Mouse (Mus musculus) testis, adult 2 months (tissue): ENCODE results near the gene Pde4d.

Experiments
- CTCF ChIP-seq: fragments of 200-500 bp; IDR thresholded peaks from 2 replicates; pipeline ENCODE4 v1.5.1; 2012; ENCODE audit warnings: low read depth, mild to moderate bottlenecking, inconsistent platforms, low read length, moderate library complexity; ENCODE audit not compliant: control insufficient read depth, insufficient read depth, insufficient replicate concordance
- POLR2A ChIP-seq: fragments of 200-500 bp; IDR thresholded peaks from 2 replicates; pipeline ENCODE4 v1.6.1; 2012; ENCODE audit warnings: low read depth, mild to moderate bottlenecking, inconsistent platforms, low read length, moderate library complexity; ENCODE audit not compliant: control insufficient read depth

DNA sequence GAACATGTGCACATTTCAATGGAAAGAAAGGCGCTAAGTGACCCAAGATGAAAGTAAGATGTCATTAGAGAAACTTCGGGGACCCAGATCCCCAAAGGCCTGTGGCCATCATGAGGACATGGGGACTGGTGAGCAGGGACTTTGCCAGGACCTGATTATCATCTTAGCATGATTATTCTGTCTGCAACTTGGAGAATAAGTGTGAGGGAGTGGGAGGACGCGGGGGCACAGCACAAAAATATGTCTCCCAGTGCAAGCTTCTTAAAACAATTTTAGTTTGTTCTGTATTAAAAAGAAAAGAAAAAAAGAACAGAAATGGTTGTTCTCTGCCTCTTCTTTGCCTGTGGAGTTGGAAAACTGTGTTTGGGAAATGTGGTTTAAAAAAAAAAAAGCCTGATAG lies 1279.9 kb downstream of the Pde4d start:
- TF ChIP-seq POLR2A (no peak), CTCF (no peak)
